Mouse (Mus musculus) brain, embryonic 14.5 days (tissue): Measurements from ENCODE around the gene Sept11.

Experiments used
- CTCF ChIP-seq: fragments of 200-500 bp; IDR thresholded peaks from 2 replicates; pipeline ENCODE4 v1.5.1; 2012; ENCODE audit warnings: inconsistent platforms, mild to moderate bottlenecking, moderate library complexity, borderline replicate concordance; ENCODE audit not compliant: insufficient read depth, insufficient read length; ENCODE audit errors: extremely low read depth
- POLR2A ChIP-seq: fragments of 200-500 bp; IDR thresholded peaks from 2 replicates; pipeline ENCODE4 v1.6.1; 2012; ENCODE audit warnings: mild to moderate bottlenecking, inconsistent platforms, borderline replicate concordance; ENCODE audit not compliant: poor library complexity, insufficient read depth, insufficient read length, severe bottlenecking; ENCODE audit errors: extremely low read depth

- no peak for TF ChIP-seq CTCF
- no peak for TF ChIP-seq POLR2A
These were observed 15.4 kb upstream of the Sept11 start for GRCm38 (mm10) chr5:93077661-93078323.
